Mouse (Mus musculus) hindbrain, embryonic 13.5 days (tissue): ENCODE measurements at regions not wholly inside any gene's neighbourhood (a gene's known extent, or its start where the extent isn't known, plus 50 kb on each side); places are given as distances from the start of the nearest gene placed in this dataset.

Experiments
- ATAC-seq: fragments of 200-750 bp; cut with Nextera tagmentation; 2 replicates; pipeline ENCODE4 v1.8.0; 2017; ENCODE audit warnings: moderate TSS enrichment; ENCODE audit not compliant: low FRiP score
- H3K27ac ChIP-seq: fragments of 300-500 bp; sonication (generic); 2 replicates; pipeline ENCODE4 v1.5.1; 2015; ENCODE audit warnings: inconsistent platforms, mild to moderate bottlenecking, moderate library complexity
- H3K27me3 ChIP-seq: fragments of 300-500 bp; sonication (generic); 2 replicates; pipeline ENCODE4 v1.6.1; 2015; ENCODE audit warnings: mild to moderate bottlenecking, inconsistent platforms
- H3K36me3 ChIP-seq: fragments of 300-500 bp; sonication (generic); 2 replicates; pipeline ENCODE4 v1.6.1; 2015; ENCODE audit warnings: mild to moderate bottlenecking, inconsistent platforms
- H3K4me1 ChIP-seq: fragments of 300-500 bp; sonication (generic); replicated peaks from 2 replicates; pipeline ENCODE4 v1.6.1; 2015; ENCODE audit warnings: inconsistent platforms
- H3K4me2 ChIP-seq: fragments of 300-500 bp; sonication (generic); 2 replicates; pipeline ENCODE4 v1.6.1; 2015; ENCODE audit warnings: inconsistent platforms, mild to moderate bottlenecking, moderate library complexity
- H3K4me3 ChIP-seq: fragments of 300-500 bp; sonication (generic); 2 replicates; pipeline ENCODE4 v1.5.1; 2015; ENCODE audit warnings: mild to moderate bottlenecking, inconsistent platforms
- H3K9ac ChIP-seq: fragments of 300-500 bp; sonication (generic); 2 replicates; pipeline ENCODE4 v1.6.1; 2015; ENCODE audit warnings: mild to moderate bottlenecking, inconsistent platforms
- H3K9me3 ChIP-seq: fragments of 300-500 bp; sonication (generic); 2 replicates; pipeline ENCODE4 v1.6.1; 2016; ENCODE audit warnings: inconsistent platforms
- WGBS: fragments of 180-500 bp; shearing (Covaris S2); methylation state at CpG from one replicate; pipeline ENCODE4 v1.1.7; 2015; 5-methylcytosine and 5-hydroxymethylcytosine counted together

DNA sequence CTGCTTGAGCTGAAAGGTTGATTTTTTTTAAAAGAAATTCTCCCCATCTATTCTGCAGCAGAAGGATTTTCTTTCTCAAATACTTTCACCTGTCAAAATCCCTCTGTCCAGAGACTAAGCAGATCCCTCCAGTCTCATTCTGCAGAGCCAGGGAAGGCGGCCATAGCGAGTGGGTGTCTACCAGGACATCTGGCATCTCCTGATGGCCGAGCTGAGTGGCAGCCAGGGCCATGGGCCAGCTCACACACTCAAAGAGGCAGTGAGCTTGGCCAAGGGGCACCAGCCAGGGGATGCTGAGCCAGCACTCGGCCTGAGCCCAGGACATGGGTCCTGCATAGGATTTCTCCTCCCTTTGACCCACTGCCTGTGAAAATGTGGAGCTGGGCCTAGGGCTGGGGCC is 84.6 kb upstream of the Gsc start:
- Histone ChIP-seq H3K4me3 (no peak overlapping the region), H3K36me3 (no peaks in the 10 kb centered on the region), H3K4me1 (0 out of 2 replicates have a peak, but pooled peaks cover under 1% of the 10 kb centered on the region), H3K9me3 (no peaks in the 10 kb centered on the region), H3K27ac (no peak overlapping the region), H3K4me2 (no peak overlapping the region), H3K27me3 (no peaks in the 10 kb centered on the region), H3K9ac (no peak overlapping the region)
- 74% methylated on average over 4 of the region's 4 CpGs for WGBS
- ATAC-seq = no peak

DNA sequence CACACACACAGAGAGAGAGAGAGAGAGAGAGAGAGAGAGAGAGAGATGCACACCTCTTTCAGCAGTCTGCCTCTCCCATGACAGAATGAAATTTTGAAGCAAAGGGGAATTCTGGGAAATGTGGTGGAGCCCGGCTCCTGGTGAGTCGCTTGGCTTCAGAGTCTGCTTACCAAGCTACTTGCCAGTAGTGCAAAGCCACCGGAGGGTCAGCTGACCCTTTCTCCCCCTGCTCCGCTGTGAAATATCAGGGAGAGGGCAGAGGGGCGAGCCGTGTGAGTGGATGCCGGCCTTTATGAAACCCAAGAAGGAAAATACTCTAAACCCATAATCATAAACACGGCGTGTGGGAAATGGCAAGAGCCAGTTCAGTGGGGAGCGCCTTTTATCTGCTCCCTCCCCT is 84.2 kb upstream of the Gsc start:
- H3K27me3 ChIP-seq = no peaks in the 10 kb centered on the region
- no peaks in the 10 kb centered on the region for H3K9me3 ChIP-seq
- H3K4me2 ChIP-seq = no peak overlapping the region
- no peak for ATAC-seq
- H3K36me3 ChIP-seq = no peaks in the 10 kb centered on the region
- peaks cover 4% of the 10 kb centered on the region; the same call in 1 of the 2 replicates for H3K4me1 ChIP-seq
- H3K4me3 ChIP-seq = no peak overlapping the region
- no peak overlapping the region for H3K9ac ChIP-seq
- no peak overlapping the region for H3K27ac ChIP-seq
- WGBS = 85% methylated on average over 10 of the region's 10 CpGs

DNA sequence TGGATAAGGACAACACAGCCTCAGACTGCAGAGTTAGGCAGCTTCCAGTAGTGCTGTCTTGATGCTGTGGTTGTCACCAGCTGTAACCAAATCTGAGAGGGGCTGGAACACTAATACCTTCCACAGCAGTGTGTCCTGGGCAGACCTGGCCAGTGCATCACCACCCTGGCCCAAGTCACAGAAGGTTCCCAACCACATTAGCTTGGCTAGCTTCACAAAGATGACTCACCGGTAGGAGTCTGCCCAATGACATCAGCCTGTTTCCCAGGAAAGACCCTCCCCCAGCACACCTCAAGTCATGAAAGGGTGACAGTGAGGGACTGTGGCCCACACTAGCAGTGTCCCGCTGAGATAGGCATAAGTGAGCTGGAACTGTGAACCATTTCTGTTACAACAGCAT is 75.5 kb upstream of the Gsc start:
- 89% methylated on average over 2 of the region's 2 CpGs for WGBS
- ATAC-seq = no peak

DNA sequence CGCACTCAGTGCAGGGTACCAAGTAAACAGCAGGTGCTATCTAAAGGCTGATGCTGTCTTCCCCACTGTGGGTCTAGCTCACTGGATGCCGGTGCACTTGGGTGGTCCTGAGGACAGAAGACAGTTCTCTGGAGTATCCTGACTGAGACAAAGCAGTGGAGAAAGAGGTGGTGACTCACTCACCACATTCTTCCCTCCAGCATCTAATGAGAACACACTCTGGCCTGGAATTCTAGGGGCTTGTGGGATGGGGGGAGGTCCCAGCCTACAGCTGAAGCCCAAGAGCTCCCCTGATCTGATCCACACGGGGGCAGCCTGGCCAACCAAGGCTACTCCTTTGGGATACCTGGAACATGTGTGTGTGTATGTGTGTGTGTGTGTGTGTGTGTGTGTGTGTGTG is 74.4 kb upstream of the Gsc start:
- no peak for ATAC-seq
- Histone ChIP-seq H3K4me3 (no peak overlapping the region), H3K9me3 (no peaks in the 10 kb centered on the region), H3K4me1 (peaks cover 2% of the 10 kb centered on the region; the same call in 1 of the 2 replicates), H3K4me2 (no peak overlapping the region), H3K27ac (no peak overlapping the region), H3K9ac (no peak overlapping the region), H3K27me3 (no peaks in the 10 kb centered on the region), H3K36me3 (no peaks in the 10 kb centered on the region)
- WGBS = 81% methylated on average over 3 of the region's 3 CpGs

More for the DNA sequence above, 75.5 kb upstream of the Gsc start:
- no peak overlapping the region for H3K9ac ChIP-seq
- no peaks in the 10 kb centered on the region for H3K9me3 ChIP-seq
- no peak overlapping the region for H3K4me2 ChIP-seq
- H3K4me1 ChIP-seq = peaks cover 4% of the 10 kb centered on the region; the same call in 1 of the 2 replicates
- no peaks in the 10 kb centered on the region for H3K27me3 ChIP-seq
- H3K4me3 ChIP-seq = no peak overlapping the region
- no peak overlapping the region for H3K27ac ChIP-seq
- no peaks in the 10 kb centered on the region for H3K36me3 ChIP-seq

DNA sequence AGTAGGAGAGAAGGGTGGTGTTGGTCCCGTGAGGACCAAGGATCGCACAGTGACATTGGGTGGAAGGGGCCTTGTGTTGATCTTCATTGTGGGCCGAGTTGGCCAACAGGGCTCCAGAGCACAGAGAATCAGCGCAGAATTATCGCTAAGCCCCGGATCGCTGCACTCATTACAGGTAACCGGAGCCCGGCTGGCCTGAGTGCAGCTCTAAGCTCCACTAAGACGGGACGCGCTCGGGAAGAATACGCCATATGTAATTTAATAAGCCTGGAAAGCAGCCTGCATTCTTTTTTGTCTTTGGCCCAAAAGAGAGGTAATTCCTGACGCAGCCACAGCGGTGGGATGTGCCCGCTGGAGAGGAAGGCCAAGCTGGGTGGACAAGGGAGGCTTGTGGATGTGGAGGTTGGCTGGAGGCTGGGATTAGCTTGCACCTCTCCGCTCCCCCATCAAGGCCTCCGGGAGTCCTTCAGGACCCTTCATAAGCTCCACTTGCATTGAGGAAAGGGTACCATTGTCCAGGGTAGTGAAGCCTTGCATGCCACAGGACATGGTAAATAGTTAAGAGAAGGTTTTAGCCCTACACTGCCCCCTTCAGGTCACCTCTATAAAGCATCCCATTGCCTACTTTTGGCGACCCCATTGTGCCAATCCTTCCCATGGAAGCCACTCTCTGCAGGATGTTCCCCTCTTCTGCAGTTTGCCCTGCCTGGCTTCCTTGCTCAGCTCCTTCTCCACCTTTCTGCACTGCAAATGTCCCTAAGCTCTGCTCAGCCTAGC is 73.1 kb upstream of the Gsc start:
- no peak overlapping the region for H3K4me2 ChIP-seq
- no peaks in the 10 kb centered on the region for H3K4me1 ChIP-seq
- H3K4me3 ChIP-seq = no peak overlapping the region
- ATAC-seq = no peak
- H3K27me3 ChIP-seq = no peaks in the 10 kb centered on the region
- no peak overlapping the region for H3K9ac ChIP-seq
- H3K9me3 ChIP-seq = no peaks in the 10 kb centered on the region
- H3K27ac ChIP-seq = no peak overlapping the region
- H3K36me3 ChIP-seq = no peaks in the 10 kb centered on the region
- WGBS = 86% methylated on average over 20 of the region's 20 CpGs

DNA sequence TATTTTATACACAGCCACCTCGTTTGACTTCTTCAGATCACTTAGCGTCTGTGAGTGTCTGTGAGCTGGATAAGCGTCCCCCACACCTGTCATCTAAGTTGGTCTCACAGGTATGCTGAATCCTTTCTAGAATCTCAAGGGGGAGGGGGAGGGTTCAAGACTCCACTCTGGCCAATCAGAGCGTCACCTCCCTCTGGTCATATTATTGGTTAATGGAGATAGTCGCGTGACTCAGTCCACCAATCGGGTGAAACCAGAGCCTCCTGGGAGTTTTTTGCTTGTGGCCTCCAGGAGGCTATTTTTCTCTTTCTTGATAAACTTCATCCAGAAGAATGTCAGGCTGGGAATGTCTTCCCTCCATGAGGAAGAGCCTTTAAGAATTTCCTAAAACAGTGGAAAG is 66.8 kb upstream of the Gsc start:
- no peak for ATAC-seq
- Histone ChIP-seq H3K4me3 (no peak overlapping the region), H3K27ac (no peak overlapping the region), H3K9me3 (no peaks in the 10 kb centered on the region), H3K9ac (no peak overlapping the region), H3K27me3 (no peaks in the 10 kb centered on the region), H3K4me2 (no peak overlapping the region), H3K4me1 (no peaks in the 10 kb centered on the region), H3K36me3 (no peaks in the 10 kb centered on the region)
- 95% methylated on average over 7 of the region's 7 CpGs for WGBS

DNA sequence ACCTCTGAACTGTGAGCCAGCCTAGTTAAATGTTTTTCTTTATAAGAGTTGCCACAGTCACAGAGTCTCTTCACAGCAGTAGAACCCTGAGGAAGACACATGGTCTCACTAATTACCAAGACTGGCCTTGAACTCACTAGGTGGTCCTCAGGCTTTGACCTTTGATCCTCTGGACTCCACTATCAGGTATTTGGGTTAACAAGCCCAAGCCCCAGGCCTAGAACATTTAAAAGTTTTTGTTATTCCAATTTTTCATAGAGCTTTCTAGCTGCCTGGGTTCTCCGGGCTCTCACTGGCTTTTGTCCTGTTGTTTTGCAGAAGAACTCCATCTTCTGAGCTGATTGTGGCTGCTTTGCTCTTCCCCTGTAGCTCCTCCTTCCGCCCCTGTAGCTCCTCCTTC is 65.3 kb upstream of the Gsc start:
- H3K4me2 ChIP-seq = no peak overlapping the region
- H3K36me3 ChIP-seq = no peaks in the 10 kb centered on the region
- no peak for ATAC-seq
- H3K9me3 ChIP-seq = no peaks in the 10 kb centered on the region
- WGBS = 95% methylated on average over 2 of the region's 2 CpGs
- H3K4me3 ChIP-seq = no peak overlapping the region
- H3K27me3 ChIP-seq = no peaks in the 10 kb centered on the region
- no peak overlapping the region for H3K27ac ChIP-seq
- no peaks in the 10 kb centered on the region for H3K4me1 ChIP-seq
- H3K9ac ChIP-seq = no peak overlapping the region

DNA sequence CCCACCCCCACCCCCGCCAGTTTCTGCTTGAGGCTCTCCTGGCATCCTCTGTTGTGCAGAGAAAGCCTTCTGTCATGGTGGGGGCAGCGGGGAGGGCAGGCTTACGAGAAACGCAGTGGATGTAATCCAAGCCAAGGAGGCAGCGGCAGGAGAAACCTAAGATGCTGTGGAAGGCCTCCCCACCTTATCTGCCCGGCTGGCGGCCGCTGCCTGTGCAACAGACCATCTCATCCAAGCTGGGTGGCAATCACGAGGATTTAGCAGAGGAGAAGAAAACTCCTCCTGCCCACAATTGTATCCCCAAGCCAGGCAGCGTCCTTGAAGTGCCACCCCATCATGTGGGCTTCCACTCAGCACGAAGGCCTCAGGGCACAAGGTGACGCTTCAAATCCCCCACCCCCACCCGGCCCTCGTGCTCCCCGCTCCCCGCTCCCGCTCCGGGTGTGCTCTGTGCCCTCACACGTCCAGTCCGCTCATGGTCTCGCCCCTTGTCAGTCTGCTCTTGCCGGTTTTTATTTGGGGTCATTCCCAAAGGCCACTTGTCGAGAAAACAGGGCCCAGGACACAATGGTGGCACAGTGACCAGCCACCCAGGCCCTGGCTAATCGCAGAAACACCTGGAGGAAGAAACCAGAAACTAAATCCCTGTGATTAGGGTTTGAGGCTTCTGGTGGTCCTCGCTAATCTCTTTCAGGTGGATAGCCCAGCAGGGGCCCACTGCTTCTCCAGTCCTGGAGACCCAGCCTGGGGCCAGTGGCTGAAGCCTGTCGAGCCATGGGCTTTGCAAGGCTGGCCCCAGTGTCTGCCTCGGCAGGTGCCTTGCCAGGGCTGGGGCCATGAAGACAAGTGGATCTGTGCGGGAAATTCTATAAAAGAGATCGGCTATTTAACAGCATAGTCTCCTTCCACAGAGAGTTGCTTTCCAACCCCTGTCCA is 58.6 kb upstream of the Gsc start:
- peaks cover 7% of the 10 kb centered on the region; the same call in 1 of the 2 replicates for H3K4me1 ChIP-seq
- H3K4me2 ChIP-seq = no peak overlapping the region
- H3K27ac ChIP-seq = no peak overlapping the region
- peaks cover 7% of the 10 kb centered on the region; the same call in 1 of the 2 replicates for H3K27me3 ChIP-seq
- no peaks in the 10 kb centered on the region for H3K36me3 ChIP-seq
- no peak overlapping the region for H3K9ac ChIP-seq
- ATAC-seq = no peak
- H3K4me3 ChIP-seq = no peak overlapping the region
- 36% methylated on average over 29 of the region's 29 CpGs for WGBS
- H3K9me3 ChIP-seq = no peaks in the 10 kb centered on the region

DNA sequence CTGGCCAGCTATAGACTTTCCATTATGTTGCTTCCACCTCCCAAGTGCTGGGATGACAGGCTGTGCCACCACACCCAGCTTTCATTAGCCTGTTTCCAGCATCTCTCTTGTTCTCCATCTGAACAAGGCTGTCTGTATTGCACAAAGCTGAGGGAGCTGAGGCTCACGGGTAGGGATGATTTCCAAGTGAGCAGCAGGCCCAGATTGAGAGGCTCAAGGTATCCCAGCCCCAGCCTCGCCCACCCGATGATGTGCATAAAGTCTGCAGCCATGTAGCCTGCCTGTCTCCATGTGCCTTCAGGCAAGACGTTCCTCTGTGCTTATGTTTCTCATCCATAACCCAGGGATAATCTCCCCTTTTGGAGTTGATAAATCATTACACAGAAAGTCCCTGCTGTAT is 57.5 kb upstream of the Gsc start:
- no peak overlapping the region for H3K4me2 ChIP-seq
- peaks cover 7% of the 10 kb centered on the region; the same call in 1 of the 2 replicates for H3K4me1 ChIP-seq
- H3K4me3 ChIP-seq = no peak overlapping the region
- H3K9ac ChIP-seq = no peak overlapping the region
- H3K27ac ChIP-seq = no peak overlapping the region
- no peak for ATAC-seq
- peaks cover 7% of the 10 kb centered on the region for H3K9me3 ChIP-seq
- H3K27me3 ChIP-seq = peaks cover 7% of the 10 kb centered on the region; the same call in 1 of the 2 replicates
- H3K36me3 ChIP-seq = no peaks in the 10 kb centered on the region
- WGBS = 84% methylated on average over 4 of the region's 4 CpGs
